Mouse (Mus musculus) bone marrow macrophage, adult 2 months (primary cell): Measurements from ENCODE around the gene Rps21. TPM values are rescaled to one million over a fixed set of nuclear protein-coding genes. Genes with fewer than 3 reads are reported as not detected.

ENCODE experiments used
- H3K27ac ChIP-seq: 2 replicates; pipeline ENCODE4 v1.5.1; 2012; ENCODE audit warnings: low read depth, low read length; ENCODE audit not compliant: insufficient read depth
- H3K4me1 ChIP-seq: 2 replicates; pipeline ENCODE4 v1.6.1; 2012; ENCODE audit warnings: low read length; ENCODE audit not compliant: control insufficient read depth, insufficient read depth
- H3K4me3 ChIP-seq: 2 replicates; pipeline ENCODE4 v1.5.1; 2012; ENCODE audit warnings: mild to moderate bottlenecking, low read length, moderate library complexity; ENCODE audit not compliant: insufficient read depth
- CTCF ChIP-seq: IDR thresholded peaks from 2 replicates; pipeline ENCODE4 v1.5.1; 2012; ENCODE audit warnings: low read depth, mild to moderate bottlenecking, low read length, moderate library complexity
- POLR2A ChIP-seq: IDR thresholded peaks from 2 replicates; pipeline ENCODE4 v1.6.1; 2012; ENCODE audit warnings: mild to moderate bottlenecking, low read depth, low read length, borderline replicate concordance
- polyA plus RNA-seq: library from polyadenylated mRNA; stranded (reverse); fragments of >200 nt; gene quantifications from 2 replicates; pipeline ENCODE4 v1.2.4, GENCODE M21; 2012; ENCODE audit not compliant: missing spikeins, insufficient read depth, insufficient read length

Gene Rps21
- polyA plus RNA-seq, 1 experiment: 1,564 TPM

- TF ChIP-seq POLR2A (no peak), CTCF (no peak)
- peaks cover 5% of the 10 kb centered on the region for H3K4me1 ChIP-seq
- no peak overlapping the region for H3K4me3 ChIP-seq
- no peak overlapping the region for H3K27ac ChIP-seq
Measured at GRCm38 (mm10) chr2:180279321-180279720, 22.1 kb downstream of the Rps21 start.

GRCm38 (mm10) chr2:180288966-180289365, 31.8 kb downstream of the Rps21 start:
- H3K27ac ChIP-seq: no peak overlapping the region
- H3K4me3 ChIP-seq: no peak overlapping the region

GRCm38 (mm10) chr2:180289440-180290108, 32.4 kb downstream of the Rps21 start, which contains the start of gene Rbbp8nl:
Rbbp8nl (minus strand) TSS chr2:180289879.
- H3K4me3 ChIP-seq: no peak within 1 kb of the TSS
- H3K27ac ChIP-seq: no peak within 1 kb of the TSS
- no peak for TF ChIP-seq POLR2A
- no peak for TF ChIP-seq CTCF
- no peaks in the 10 kb centered on the region for H3K4me1 ChIP-seq

More at GRCm38 (mm10) chr2:180288966-180289365, 31.8 kb downstream of the Rps21 start:
- TF ChIP-seq CTCF (no peak), POLR2A (no peak)
- H3K4me1 ChIP-seq: no peaks in the 10 kb centered on the region

- Histone ChIP-seq H3K4me3 (no peak overlapping the region), H3K4me1 (no peaks in the 10 kb centered on the region), H3K27ac (no peak overlapping the region)
- TF ChIP-seq CTCF (no peak), POLR2A (no peak)
Measured at GRCm38 (mm10) chr2:180290503-180290902, 33.3 kb downstream of the Rps21 start.

GRCm38 (mm10) chr2:180291566-180291965, 34.4 kb downstream of the Rps21 start:
- TF ChIP-seq POLR2A: no peak
- TF ChIP-seq CTCF: no peak
- no peak overlapping the region for H3K27ac ChIP-seq
- no peak overlapping the region for H3K4me3 ChIP-seq
- H3K4me1 ChIP-seq: no peaks in the 10 kb centered on the region

DNA sequence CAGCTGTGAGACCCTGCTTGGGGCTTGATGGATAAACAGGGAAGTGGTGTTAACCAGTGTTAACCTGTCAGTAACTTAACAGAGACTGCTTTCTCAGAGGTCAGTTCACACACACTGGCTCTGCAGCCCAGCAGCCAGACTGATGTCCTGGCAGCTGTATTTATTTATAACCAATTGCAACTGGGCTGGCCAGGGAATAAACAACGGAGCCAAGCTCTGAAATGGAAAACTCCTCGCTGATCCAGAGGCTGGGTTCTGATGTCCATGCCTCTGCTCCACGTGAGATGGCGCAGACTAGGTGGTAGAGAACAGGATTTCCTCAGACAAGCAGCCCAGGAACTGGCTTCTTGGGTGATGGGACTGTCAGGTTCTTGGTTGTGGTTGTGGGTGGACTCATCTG, 34.8 kb downstream of the Rps21 start:
- no peaks in the 10 kb centered on the region for H3K4me1 ChIP-seq
- H3K4me3 ChIP-seq: no peak overlapping the region
- no peak overlapping the region for H3K27ac ChIP-seq
- TF ChIP-seq CTCF (no peak), POLR2A (no peak)

- TF ChIP-seq CTCF: no peak
- TF ChIP-seq POLR2A: no peak
- H3K4me3 ChIP-seq: no peak overlapping the region
- H3K4me1 ChIP-seq: no peaks in the 10 kb centered on the region
- H3K27ac ChIP-seq: no peak overlapping the region
Measured at GRCm38 (mm10) chr2:180292906-180293305, 35.7 kb downstream of the Rps21 start.

- Histone ChIP-seq H3K27ac (no peak overlapping the region), H3K4me3 (no peak overlapping the region), H3K4me1 (no peaks in the 10 kb centered on the region)
- TF ChIP-seq POLR2A (no peak), CTCF (no peak)
Measured at GRCm38 (mm10) chr2:180300252-180300651, 43.1 kb downstream of the Rps21 start.

DNA sequence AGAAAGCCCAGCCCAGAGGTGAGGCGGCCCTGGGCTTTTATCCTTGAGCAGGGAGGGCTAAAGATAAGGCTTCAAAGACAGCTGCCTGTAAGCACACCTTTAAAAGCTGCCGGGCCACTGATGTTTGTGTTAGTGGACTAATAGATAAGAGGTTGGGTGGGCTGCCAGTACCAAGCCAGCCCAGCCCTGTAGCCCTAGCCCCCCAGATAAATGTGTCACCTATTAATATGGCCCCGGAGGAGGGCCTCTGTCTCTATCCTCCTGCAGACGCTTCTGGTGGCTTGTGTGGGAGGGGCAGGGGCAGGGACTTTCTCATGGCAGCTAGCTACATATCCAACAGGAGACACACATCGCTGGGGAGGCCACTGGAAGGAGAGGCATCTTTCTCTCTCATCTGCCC, 43.6 kb downstream of the Rps21 start:
- Histone ChIP-seq H3K4me1 (no peaks in the 10 kb centered on the region), H3K4me3 (no peak overlapping the region), H3K27ac (no peak overlapping the region)
- no peak for TF ChIP-seq POLR2A
- no peak for TF ChIP-seq CTCF

- H3K27ac ChIP-seq: no peak overlapping the region
- no peak overlapping the region for H3K4me3 ChIP-seq
- TF ChIP-seq POLR2A: no peak
- TF ChIP-seq CTCF: no peak
- no peaks in the 10 kb centered on the region for H3K4me1 ChIP-seq
Measured at GRCm38 (mm10) chr2:180302201-180302600, 45.0 kb downstream of the Rps21 start.
